Mouse (Mus musculus) right cerebral cortex, postnatal 4 days (tissue): Measurements from ENCODE around the gene Dcaf15.

ENCODE experiments used
- DNase-seq: peaks from one replicate; pipeline ENCODE4 v3.0.0-alpha.2; 2022

Dcaf15 gene

DNA sequence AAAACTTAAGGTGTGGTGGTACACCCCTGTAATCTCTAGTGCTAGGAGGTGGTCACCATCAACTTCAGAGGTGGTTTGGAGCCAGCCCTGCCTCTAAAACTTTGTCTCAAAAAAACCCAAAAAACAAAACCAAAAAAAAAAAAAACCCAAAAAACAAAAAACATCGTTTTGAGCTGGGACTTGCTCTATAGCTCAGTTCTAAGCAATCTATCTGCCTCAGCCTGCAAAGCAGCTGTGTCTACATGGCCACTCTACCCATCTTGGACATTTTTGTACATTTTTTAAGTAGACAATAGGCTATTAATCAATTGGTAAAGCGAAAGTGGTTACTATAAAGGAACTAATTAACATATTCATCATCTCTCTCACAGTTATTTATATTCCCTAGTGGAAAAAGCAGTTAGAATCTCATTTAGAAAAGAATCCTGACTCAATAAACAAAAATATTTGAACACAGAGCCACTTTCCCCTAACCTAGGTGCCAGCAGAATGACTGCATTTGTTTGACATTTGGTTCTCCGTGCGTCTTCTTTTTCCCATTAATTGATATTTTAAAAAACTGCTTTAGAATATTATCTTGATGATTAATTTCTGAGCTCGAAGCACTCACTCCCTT is 39.0 kb downstream of the Dcaf15 start:
- no peak for DNase-seq

DNA sequence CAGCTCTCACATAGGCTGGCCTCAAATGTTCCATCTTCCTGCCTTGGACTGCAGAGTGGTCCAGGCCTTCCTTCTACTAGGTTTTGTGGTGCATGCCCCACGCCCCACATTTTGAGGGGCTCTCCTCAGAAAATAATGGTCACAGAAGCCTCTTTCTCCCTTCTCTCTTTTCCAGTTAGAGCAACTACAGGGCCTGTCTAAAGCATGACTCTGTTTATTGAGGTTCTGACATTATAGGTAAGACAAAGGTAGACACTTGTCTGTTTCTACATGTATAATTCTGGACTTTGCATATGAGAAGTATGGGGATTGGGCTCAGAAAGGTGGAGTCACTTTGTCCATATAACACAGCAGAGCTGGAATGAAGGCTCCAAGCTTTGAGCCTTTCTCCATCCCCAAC is 39.5 kb downstream of the Dcaf15 start, which contains the start of gene Gm10643:
Gene Gm10643, minus strand, starts transcription at position 101 of the 400 bp plus-strand sequence.
- DNase-seq, result no peak

GRCm38 (mm10) chr8:84063861-84064610 is 40.5 kb downstream of the Dcaf15 start:
- DNase-seq, result no peak

DNA sequence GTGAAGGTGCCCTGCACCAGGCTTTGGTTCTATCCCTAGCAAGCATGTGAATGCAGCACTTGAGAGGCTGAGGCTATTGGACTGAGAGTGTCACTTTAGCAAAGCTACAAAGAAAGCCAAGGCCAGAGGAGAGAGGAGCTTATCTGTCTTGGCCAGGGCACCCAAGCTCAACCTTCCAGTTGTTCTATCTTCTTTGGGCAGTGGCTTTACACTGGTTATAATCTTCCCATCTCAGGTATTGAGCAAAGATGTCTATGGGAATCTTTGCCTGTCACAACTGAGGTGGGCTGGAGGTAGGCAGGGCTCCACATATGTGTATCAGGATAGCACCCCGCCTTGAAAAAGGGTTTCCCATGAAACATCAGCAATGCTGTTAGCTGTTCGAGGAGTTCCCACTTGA is 44.3 kb downstream of the Dcaf15 start:
- no peak for DNase-seq

DNA sequence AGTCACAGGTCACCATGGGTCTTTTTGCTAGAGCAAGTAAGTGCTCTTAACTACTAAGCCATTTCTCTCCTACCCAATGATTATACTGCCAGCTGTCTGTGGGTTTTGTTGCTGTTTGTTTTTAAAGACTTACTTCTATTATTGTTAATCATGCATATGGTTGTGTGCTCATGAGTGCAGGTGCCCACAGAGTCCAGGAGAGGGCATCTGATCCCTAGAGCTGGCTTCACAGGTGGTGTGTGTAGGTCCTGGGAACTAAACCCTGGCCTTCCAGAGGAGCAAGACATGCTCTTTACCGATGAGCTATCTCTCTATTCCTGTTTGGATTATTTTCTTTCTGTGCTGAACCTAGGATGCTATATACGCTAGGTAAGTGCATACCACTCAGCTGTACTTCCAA is 45.3 kb downstream of the Dcaf15 start:
- DNase-seq, result no peak

DNA sequence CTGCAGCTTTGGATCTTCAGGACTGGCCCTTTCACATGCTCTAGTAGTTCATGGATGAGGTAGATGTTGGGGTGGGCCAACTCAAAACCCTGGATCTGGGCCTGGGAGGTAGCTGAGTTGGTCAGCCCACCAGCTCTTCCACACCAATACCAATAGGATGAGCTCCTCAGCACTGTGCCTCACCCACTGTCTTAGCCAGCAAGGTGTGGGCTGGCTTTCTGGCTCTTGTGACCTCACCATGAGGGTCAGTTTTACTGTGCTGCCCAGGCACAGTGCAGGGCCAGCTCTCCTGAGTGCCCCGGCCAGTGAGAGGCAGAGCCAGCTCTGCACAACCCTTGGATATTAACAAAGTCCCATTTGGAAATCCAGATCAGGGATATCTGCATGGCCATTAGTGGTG is 46.7 kb downstream of the Dcaf15 start:
- DNase-seq, result no peak

GRCm38 (mm10) chr8:84053229-84053628 is 51.3 kb downstream of the Dcaf15 start:
- DNase-seq, result no peak

- DNase-seq, result no peak
Observed at GRCm38 (mm10) chr8:84052746-84053145, 51.8 kb downstream of the Dcaf15 start.

DNA sequence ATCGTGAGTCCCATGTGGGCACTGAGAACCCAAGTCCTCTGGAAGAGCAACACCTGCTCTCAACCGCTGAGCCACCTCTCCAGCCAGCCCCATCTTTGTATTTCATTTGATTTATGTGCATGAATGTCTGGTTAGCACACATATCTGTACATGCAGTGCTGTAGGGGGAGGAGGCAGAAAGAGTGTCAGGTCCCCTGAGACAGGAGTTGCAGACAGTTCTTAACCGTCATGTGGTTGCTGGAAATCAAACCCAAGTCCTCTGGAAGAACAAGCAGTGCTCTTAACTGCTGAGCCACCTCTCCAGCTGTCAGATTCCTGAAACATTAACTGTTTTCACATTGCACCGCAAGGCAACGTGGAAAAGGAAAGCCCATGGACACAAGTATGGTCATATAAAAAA is 56.4 kb downstream of the Dcaf15 start:
- DNase-seq, result no peak
